Comparison of ENCODE assay signal across 9 mouse cellular contexts in the genomic region with DNA sequence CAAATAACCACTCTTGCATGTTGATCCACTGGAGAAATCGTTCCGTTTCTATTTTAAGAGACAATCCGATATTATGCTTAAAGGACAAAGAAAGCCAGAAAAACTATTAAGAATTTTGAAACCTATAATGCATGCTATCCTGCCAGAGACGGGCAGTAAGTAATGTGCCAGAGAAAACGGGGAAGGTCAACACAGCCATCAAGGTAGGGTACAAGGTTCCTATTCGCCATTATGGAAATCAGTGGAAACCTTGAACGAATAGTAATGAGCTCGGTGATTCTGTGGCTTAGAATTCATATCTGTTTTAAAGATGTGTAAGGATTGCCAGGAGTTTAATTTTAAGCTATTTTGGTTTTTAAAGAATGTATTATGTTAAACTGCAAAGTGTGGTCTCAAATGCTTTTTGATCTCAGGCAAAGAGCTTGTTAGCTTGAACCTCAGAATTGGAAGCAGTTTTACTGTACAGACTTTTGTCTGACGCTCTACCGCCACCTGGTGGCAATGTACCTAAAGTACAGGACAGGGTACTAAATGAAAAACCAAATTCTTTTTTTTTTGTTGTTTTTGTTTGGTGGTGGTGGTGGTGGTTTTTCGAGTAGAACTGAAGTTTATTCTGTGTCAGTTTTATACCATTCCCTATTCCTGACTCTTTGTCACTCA.
DNase-seq lines count a peak whose midpoint lies in the region; ATAC-seq and TF ChIP-seq lines count a peak whose summit lies in the region.
"Had no signal": no experiment of that assay in that cellular context is flagged by ENCODE, and none has a peak within 500 bp of the region (broad histone marks: within the 10 kb centered on the region; RNA-seq: fewer than 3 reads in every experiment).

No protein-coding gene starts in this region.

- H3K27ac ChIP-seq in heart, embryonic 11.5 days (ENCODE audit: low read depth, low read length) = no peak overlapping the region
- no peak overlapping the region; the same call in 1 of the 2 replicates for H3K27ac ChIP-seq in midbrain, embryonic 13.5 days
- H3K27ac ChIP-seq: lung, embryonic 15.5 days had no signal

- no peaks in the 10 kb centered on the region for H3K27me3 ChIP-seq in heart, embryonic 11.5 days (ENCODE audit: control insufficient read depth, insufficient read depth, low read length)
- peaks cover 6% of the 10 kb centered on the region for H3K27me3 ChIP-seq in Patski
- no peaks in the 10 kb centered on the region for H3K27me3 ChIP-seq in midbrain, embryonic 13.5 days
- H3K27me3 ChIP-seq: lung, embryonic 15.5 days had no signal

- WGBS in heart, embryonic 11.5 days (ENCODE audit: insufficient replicate concordance) = 57% methylated on average over 11 of the region's 11 CpGs
- WGBS in midbrain, embryonic 13.5 days = 52% methylated on average over 11 of the region's 11 CpGs

- no peaks in the 10 kb centered on the region for H3K36me3 ChIP-seq in heart, embryonic 11.5 days (ENCODE audit: control insufficient read depth, insufficient read depth, low read length)
- no peaks in the 10 kb centered on the region for H3K36me3 ChIP-seq in midbrain, embryonic 13.5 days
- H3K36me3 ChIP-seq: lung, embryonic 15.5 days had no signal

- POLR2A ChIA-PET in Patski (lab: Charles Lee) = no interaction called here

- no peak overlapping the region for H3K9ac ChIP-seq in heart, embryonic 11.5 days (ENCODE audit: low read depth, low read length)
- no peak overlapping the region for H3K9ac ChIP-seq in midbrain, embryonic 13.5 days (replicated peaks)
- H3K9ac ChIP-seq: lung, embryonic 15.5 days had no signal

- H3K4me2 ChIP-seq in heart, embryonic 11.5 days = no peak overlapping the region
- no peak overlapping the region for H3K4me2 ChIP-seq in midbrain, embryonic 13.5 days (replicated peaks)
- H3K4me2 ChIP-seq: lung, embryonic 15.5 days had no signal

- intact Hi-C loops in gastrocnemius, postnatal 14 days (cut with DNase I; ENCODE audit: low total_unique reads) = loop anchor here (5.0 to 10.0 kb wide), 3 partner anchors 315 to 608 kb away; no protein-coding TSS in a partner anchor

- no peaks in the 10 kb centered on the region for H3K4me1 ChIP-seq in heart, embryonic 11.5 days (ENCODE audit: control insufficient read depth, insufficient read depth, low read length)
- peaks cover 4% of the 10 kb centered on the region for H3K4me1 ChIP-seq in midbrain, embryonic 13.5 days (replicated peaks)
- H3K4me1 ChIP-seq: lung, embryonic 15.5 days had no signal

- CTCF ChIA-PET in Patski (lab: Charles Lee) = interaction anchor here (0.7 to 3.1 kb wide), 6 partner anchors 8 to 609 kb away, joined by 3 to 15 read pairs (median 3); no protein-coding TSS in a partner anchor

- no peaks in the 10 kb centered on the region for H3K9me3 ChIP-seq in heart, embryonic 11.5 days (replicated peaks; ENCODE audit: control insufficient read depth, low read length)
- no peaks in the 10 kb centered on the region for H3K9me3 ChIP-seq in midbrain, embryonic 13.5 days
- H3K9me3 ChIP-seq: lung, embryonic 15.5 days had no signal

- peak; percentile 75 for TF ChIP-seq CTCF in Patski (IDR thresholded peaks at IDR 0.05)

- ATAC-seq in heart, embryonic 11.5 days (replicated peaks; ENCODE audit: insufficient number of reproducible peaks, low FRiP score, low TSS enrichment) = no peak
- no peak for ATAC-seq in Patski
- peak; percentile 32; the same call in 1 of the 2 replicates for ATAC-seq in midbrain, embryonic 13.5 days

- peak; percentile 28 for DNase-seq in heart, adult 8-10 months (ENCODE audit: low spot score)
- no peak for DNase-seq in Patski (ENCODE audit: low read depth, low spot score)
- DNase-seq in cerebellum, postnatal 25 days = peak; percentile 81 to 91
- DNase-seq in gastrocnemius, postnatal 14 days = peak; percentile 66
- DNase-seq in layer of hippocampus, postnatal 14 days (ENCODE audit: low spot score in 2 of 2) = peak; percentile 69 to 88
- peak; percentile 62 for DNase-seq in thymus, postnatal 0 days (ENCODE audit: low spot score)

- in situ Hi-C loops in Patski (cut with MboI; ENCODE audit: low pct_unique_long_range_greater_than_20kb) = loop anchor here (5.0 kb wide), 1 partner anchor 603 kb away; no protein-coding TSS in a partner anchor

- no peak overlapping the region for H3K4me3 ChIP-seq in heart, embryonic 11.5 days (ENCODE audit: low read depth, low read length)
- no peak overlapping the region for H3K4me3 ChIP-seq in midbrain, embryonic 13.5 days (replicated peaks)
- H3K4me3 ChIP-seq: lung, embryonic 15.5 days had no signal
